ENCODE assay signal across 8 mouse cellular contexts in the genomic region with DNA sequence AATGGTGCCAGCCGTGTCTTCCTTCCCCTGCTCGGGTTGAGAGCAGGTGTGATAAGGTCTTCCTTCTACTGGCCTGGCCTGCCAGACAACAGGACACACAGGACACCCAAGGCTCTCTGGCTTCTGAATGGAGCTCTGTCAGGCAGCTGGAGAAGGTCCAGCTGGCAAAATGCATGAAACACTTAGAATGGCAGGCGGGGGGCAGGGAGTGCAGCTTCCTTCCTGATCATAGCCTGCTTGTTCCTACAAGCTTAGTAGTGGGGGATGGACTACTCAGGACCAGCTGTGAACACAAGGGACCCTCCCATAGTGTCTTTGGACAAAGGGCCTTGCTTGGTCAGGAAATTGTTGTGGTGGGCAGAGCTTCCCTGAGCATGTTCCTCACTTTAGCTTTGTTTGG. TPM values are rescaled to one million over a fixed set of nuclear protein-coding genes. Genes with fewer than 3 reads are reported as not detected.
DNase-seq lines count a peak whose midpoint lies in the region; TF ChIP-seq lines count a peak whose summit lies in the region.

No protein-coding gene starts in this region.

- no peak for TF ChIP-seq CTCF in brain, embryonic 14.5 days (IDR thresholded peaks at IDR 0.05; ENCODE audit: borderline replicate concordance, extremely low read depth, insufficient read depth, insufficient read length)

- DNase-seq in heart, adult 9 months (ENCODE audit: low spot score in 2 of 2), result peak; percentile 32 to 47
- DNase-seq in heart, postnatal 25 days (ENCODE audit: low spot score), result no peak
- peak; percentile 77 for DNase-seq in MN1 (ENCODE audit: low spot score)
- DNase-seq in brain, embryonic 14.5 days (ENCODE audit: low read depth), result peak; percentile 37
- DNase-seq in kidney, postnatal 4 days, result peak; percentile 59 to 69
- peak; percentile 77 to 79 for DNase-seq in right cerebral cortex, postnatal 10 days (ENCODE audit: low spot score in 2 of 2)
- DNase-seq in retina, postnatal 1 day, result no peak
- no peak for DNase-seq in T-cell, adult 2 months (ENCODE audit: low spot score)

- TF ChIP-seq POLR2A in brain, embryonic 14.5 days (IDR thresholded peaks at IDR 0.05; ENCODE audit: borderline replicate concordance, extremely low read depth, insufficient read depth, insufficient read length, poor library complexity, severe bottlenecking), result no peak

- intact Hi-C loops in heart, postnatal 25 days (cut with DNase I), result no loop called here

RNA-seq across cellular contexts. Expression of a gene that starts 9.6 kb away (rescaled TPM):
- 10 to 100 TPM; 11.7 to 18.0 TPM for total RNA-seq in heart, postnatal 25 days (2021)
- 128 and 130 TPM in 2 replicates for polyA plus RNA-seq in brain, embryonic 14.5 days (2012; rRNA removed)

RNA-seq across cellular contexts. Expression of a gene that starts 9.6 kb away (rescaled TPM):
- total RNA-seq in heart, postnatal 25 days (2021), result 10 to 100 TPM; 12.8 to 13.8 TPM
- polyA plus RNA-seq in brain, embryonic 14.5 days (2012; rRNA removed), result 75.1 and 115 TPM in 2 replicates

RNA-seq across cellular contexts. Expression of a gene that starts 31.9 kb away (rescaled TPM):
- total RNA-seq in heart, postnatal 25 days (2021), result 10 to 100 TPM; 15.9 to 17.5 TPM
- polyA plus RNA-seq in brain, embryonic 14.5 days (2012; rRNA removed), result 69.1 and 96.2 TPM in 2 replicates

RNA-seq across cellular contexts. Expression of a gene that starts 32.0 kb away (rescaled TPM):
- total RNA-seq in heart, postnatal 25 days (2021), result 10 to 100 TPM in 1 of 2 experiments, 1 to 10 TPM in 1; 8.1 to 10.5 TPM
- 29.0 and 30.0 TPM in 2 replicates for polyA plus RNA-seq in brain, embryonic 14.5 days (2012; rRNA removed)

RNA-seq across cellular contexts. Expression of a gene that starts 38.0 kb away (rescaled TPM):
- under 1 TPM; 0.14 to 0.26 TPM for total RNA-seq in heart, postnatal 25 days (2021)
- 0.77 and 0.83 TPM in 2 replicates for polyA plus RNA-seq in brain, embryonic 14.5 days (2012; rRNA removed)

Comparison
In these comparisons a context has a peak if more than half of its experiments do, and no peak if none do; other contexts are left out.
1. DNase-seq: peak in heart, adult 9 months (2 of 2), MN1 (single experiment), brain, embryonic 14.5 days (single experiment), kidney, postnatal 4 days (2 of 2) and right cerebral cortex, postnatal 10 days (2 of 2); none in heart, postnatal 25 days (single experiment), retina, postnatal 1 day (single experiment) and T-cell, adult 2 months (single experiment).